20 mouse cellular contexts compared by ENCODE assay signal in genomic region chr15:97022764-97023163, GRCm38 (mm10). TPM values are rescaled to one million over a fixed set of nuclear protein-coding genes. Genes with fewer than 3 reads are reported as not detected.
"Had no signal": no experiment of that assay in that cellular context is flagged by ENCODE, and none has a peak within 500 bp of the region (broad histone marks: within the 10 kb centered on the region; RNA-seq: fewer than 3 reads in every experiment).

No protein-coding gene starts in this region.

- H3K27me3 ChIP-seq: lung, embryonic 15.5 days; megakaryocyte, embryonic 14.5 days; midbrain, embryonic 13.5 days; midbrain, embryonic 15.5 days; neural tube, embryonic 13.5 days; neural tube, embryonic 15.5 days; stomach, embryonic 15.5 days had no signal

- H3K4me1 ChIP-seq: megakaryocyte, embryonic 14.5 days; midbrain, embryonic 13.5 days; midbrain, embryonic 15.5 days; neural tube, embryonic 13.5 days; neural tube, embryonic 15.5 days; stomach, embryonic 15.5 days had no signal

- H3K36me3 ChIP-seq: lung, embryonic 15.5 days; midbrain, embryonic 13.5 days; midbrain, embryonic 15.5 days; neural tube, embryonic 13.5 days; neural tube, embryonic 15.5 days; stomach, embryonic 15.5 days had no signal

- DNase-seq: liver, postnatal 0 days; lung, adult 2 months; lung, postnatal 14 days; lung, postnatal 36 days; right cerebral cortex, postnatal 14 days; thymus, adult 2 months; thymus, postnatal 25 days; thymus, postnatal 4 days had no signal

- H3K4me2 ChIP-seq: lung, embryonic 15.5 days; midbrain, embryonic 13.5 days; midbrain, embryonic 15.5 days; neural tube, embryonic 13.5 days; neural tube, embryonic 15.5 days; stomach, embryonic 15.5 days had no signal

- H3K9me3 ChIP-seq: lung, embryonic 15.5 days; midbrain, embryonic 13.5 days; midbrain, embryonic 15.5 days; neural tube, embryonic 13.5 days; neural tube, embryonic 15.5 days; stomach, embryonic 15.5 days had no signal

- H3K4me3 ChIP-seq: lung, embryonic 15.5 days; megakaryocyte, embryonic 14.5 days; midbrain, embryonic 13.5 days; midbrain, embryonic 15.5 days; myocyte; neural tube, embryonic 13.5 days; neural tube, embryonic 15.5 days; stomach, embryonic 15.5 days had no signal

- H3K27ac ChIP-seq: lung, embryonic 15.5 days; macrophage; midbrain, embryonic 13.5 days; midbrain, embryonic 15.5 days; neural tube, embryonic 13.5 days; neural tube, embryonic 15.5 days; stomach, embryonic 15.5 days; stomach, postnatal 0 days had no signal

- H3K9ac ChIP-seq: liver, postnatal 0 days; lung, embryonic 15.5 days; midbrain, embryonic 13.5 days; midbrain, embryonic 15.5 days; neural tube, embryonic 13.5 days; neural tube, embryonic 15.5 days; stomach, embryonic 15.5 days had no signal

- ATAC-seq: liver, postnatal 0 days; lung, postnatal 0 days; midbrain, embryonic 13.5 days; midbrain, embryonic 15.5 days had no signal

RNA-seq across cellular contexts. Expression of gene Slc38a4, which starts 33.0 kb away (rescaled TPM):
- total RNA-seq: megakaryocyte progenitor cell, adult 5-6 weeks had no signal
- polyA plus RNA-seq: macrophage had no signal
